Mouse (Mus musculus) cerebellum, adult 2 months (tissue): Measurements from ENCODE around the gene Sap18b. TPM values are rescaled to one million over a fixed set of nuclear protein-coding genes. Genes with fewer than 3 reads are reported as not detected.

Experiments used
- DNase-seq, 2 experiments: peaks; one replicate each; pipeline ENCODE4 v3.0.0; 2021
- H3K27ac ChIP-seq: fragments of 200-500 bp; 2 replicates; pipeline ENCODE4 v1.5.1; 2012; ENCODE audit warnings: low read length, control low read depth, inconsistent platforms; ENCODE audit not compliant: insufficient read depth
- H3K27me3 ChIP-seq: fragments of 200-500 bp; 2 replicates; pipeline ENCODE4 v1.6.1; 2012; ENCODE audit warnings: inconsistent platforms, mild to moderate bottlenecking, low read length, moderate library complexity; ENCODE audit not compliant: control insufficient read depth, insufficient read depth
- H3K4me1 ChIP-seq: fragments of 200-500 bp; 2 replicates; pipeline ENCODE4 v1.6.1; 2011; ENCODE audit warnings: low read length; ENCODE audit not compliant: control insufficient read depth, insufficient read depth
- H3K4me3 ChIP-seq: fragments of 200-500 bp; replicated peaks from 2 replicates; pipeline ENCODE3; 2011; ENCODE audit warnings: mild to moderate bottlenecking, low read depth, low read length, control low read depth; ENCODE audit not compliant: insufficient read depth
- CTCF ChIP-seq: fragments of 200-500 bp; IDR thresholded peaks from 2 replicates; pipeline ENCODE4 v1.5.1; 2011; ENCODE audit warnings: low read depth, mild to moderate bottlenecking, control low read depth, low read length, moderate library complexity, borderline replicate concordance; ENCODE audit not compliant: insufficient read depth
- POLR2A ChIP-seq: fragments of 200-500 bp; IDR thresholded peaks from 2 replicates; pipeline ENCODE4 v1.6.1; 2011; ENCODE audit warnings: low read length, control low read depth, borderline replicate concordance; ENCODE audit not compliant: insufficient read depth
- WGBS: fragments of 180-500 bp; shearing (Covaris S2); methylation state at CpG from one replicate; pipeline ENCODE4 v1.1.7; 2018; 5-methylcytosine and 5-hydroxymethylcytosine counted together
- polyA plus RNA-seq: library from polyadenylated mRNA; depleted of rRNA; stranded (reverse); fragments of >200 nt; gene quantifications from 2 replicates; pipeline ENCODE4 v1.2.3, GENCODE M21; 2012; rRNA removed

Gene Sap18b
- polyA plus RNA-seq, 1 experiment: 85.5 TPM

DNA sequence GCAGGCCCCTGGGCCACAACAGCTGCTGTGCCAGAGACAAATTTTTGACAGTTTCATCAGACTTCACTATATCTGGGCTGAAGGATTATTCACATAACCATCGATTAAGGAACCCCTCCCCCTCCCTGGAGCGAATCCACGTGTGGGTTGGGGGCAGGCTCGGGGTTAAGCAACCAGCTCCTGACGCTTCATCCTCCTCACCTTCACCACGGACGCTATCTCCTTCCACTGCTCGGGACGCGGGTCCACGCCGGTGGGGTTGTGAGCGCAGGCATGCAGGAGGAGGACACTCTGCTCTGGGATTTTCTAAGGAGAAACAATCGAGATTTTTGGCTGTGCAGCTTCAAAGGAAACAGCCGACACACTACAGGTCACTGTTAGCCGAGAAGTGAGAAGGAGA lies 46.5 kb downstream of the Sap18b start:
- WGBS: 89% methylated on average over 16 of the region's 16 CpGs
- no peaks in the 10 kb centered on the region for H3K4me1 ChIP-seq
- no peak overlapping the region for H3K27ac ChIP-seq
- H3K27me3 ChIP-seq: no peaks in the 10 kb centered on the region
- DNase-seq: no peak
- TF ChIP-seq POLR2A (no peak), CTCF (no peak)
- no peak overlapping the region for H3K4me3 ChIP-seq

GRCm38 (mm10) chr8:95875270-95875669 lies 50.1 kb downstream of the Sap18b start:
- no peak overlapping the region for H3K27ac ChIP-seq
- peaks cover 5% of the 10 kb centered on the region; the same call in 1 of the 2 replicates for H3K4me1 ChIP-seq
- no peak for TF ChIP-seq CTCF
- no peak for TF ChIP-seq POLR2A
- WGBS: 98% methylated on average over 7 of the region's 7 CpGs
- no peak for DNase-seq
- H3K4me3 ChIP-seq: no peak overlapping the region
- no peaks in the 10 kb centered on the region for H3K27me3 ChIP-seq

Other genes starting within 250 kb of the Sap18b start
- not detected in 2 replicates for gene Prss54, start 249.0 kb upstream of the Sap18b start, polyA plus RNA-seq
- gene Gins3, start 191.9 kb upstream of the Sap18b start, polyA plus RNA-seq: 3.0 and 3.2 TPM in 2 replicates
- gene Ndrg4, start 148.4 kb upstream of the Sap18b start, polyA plus RNA-seq: 1,847 and 1,940 TPM in 2 replicates
- 26.7 and 27.8 TPM in 2 replicates for gene Setd6, start 109.5 kb upstream of the Sap18b start, polyA plus RNA-seq
- gene Cnot1, start 17.9 kb upstream of the Sap18b start, polyA plus RNA-seq: 64.8 and 74.9 TPM in 2 replicates
- gene Slc38a7, start 28.2 kb downstream of the Sap18b start, polyA plus RNA-seq: 25.4 and 26.4 TPM in 2 replicates
- 285 and 286 TPM in 2 replicates for gene Got2, start 63.2 kb downstream of the Sap18b start, polyA plus RNA-seq